Mouse (Mus musculus) spleen, adult 2 months (tissue): ENCODE results near the gene Nog. TPM values are rescaled to one million over a fixed set of nuclear protein-coding genes. Genes with fewer than 3 reads are reported as not detected.

ENCODE experiments used
- DNase-seq, 2 experiments: peaks; one replicate each; pipeline versions ENCODE4 v3.0.0 to v3.0.0-alpha.2; 2012 to 2021; ENCODE audit warnings: low spot score in 2 of 2, low read depth in 1 of 2
- H3K27ac ChIP-seq: fragments of 200-500 bp; 2 replicates; pipeline ENCODE4 v1.5.1; 2012; ENCODE audit warnings: low read length, inconsistent platforms; ENCODE audit not compliant: insufficient read depth
- H3K27me3 ChIP-seq: fragments of 200-500 bp; 2 replicates; pipeline ENCODE4 v1.6.1; 2012; ENCODE audit warnings: mild to moderate bottlenecking, moderate library complexity, low read length, inconsistent platforms; ENCODE audit not compliant: control insufficient read depth, insufficient read depth
- H3K36me3 ChIP-seq: fragments of 200-500 bp; 2 replicates; pipeline ENCODE4 v1.6.1; 2012; ENCODE audit warnings: mild to moderate bottlenecking, low read length, inconsistent platforms; ENCODE audit not compliant: control insufficient read depth, insufficient read depth
- H3K4me1 ChIP-seq: fragments of 200-500 bp; 2 replicates; pipeline ENCODE4 v1.6.1; 2011; ENCODE audit warnings: inconsistent platforms; ENCODE audit not compliant: control insufficient read depth, insufficient read depth, insufficient read length
- H3K4me3 ChIP-seq: fragments of 200-500 bp; 2 replicates; pipeline ENCODE4 v1.5.1; 2011; ENCODE audit warnings: mild to moderate bottlenecking, inconsistent platforms; ENCODE audit not compliant: insufficient read depth, insufficient read length; ENCODE audit errors: extremely low read depth
- CTCF ChIP-seq: fragments of 200-500 bp; IDR thresholded peaks from 2 replicates; pipeline ENCODE4 v1.5.1; 2011; ENCODE audit warnings: mild to moderate bottlenecking, inconsistent platforms; ENCODE audit not compliant: insufficient read depth, insufficient read length, insufficient replicate concordance; ENCODE audit errors: extremely low read depth
- POLR2A ChIP-seq: fragments of 200-500 bp; IDR thresholded peaks from 2 replicates; pipeline ENCODE4 v1.6.1; 2011; ENCODE audit warnings: low read depth, low read length, inconsistent platforms
- whole genome bisulfite sequencing: fragments of 180-500 bp; shearing (Covaris S2); methylation state at CpG from one replicate; pipeline ENCODE4 v1.1.7; 2018; 5-methylcytosine and 5-hydroxymethylcytosine counted together
- polyA plus RNA-seq: library from polyadenylated mRNA; depleted of rRNA; stranded (reverse); fragments of >200 nt; gene quantifications from 2 replicates; pipeline ENCODE4 v1.2.3, GENCODE M21; 2012

The Nog gene
- polyA plus RNA-seq, 1 experiment: 0.30 TPM

DNA sequence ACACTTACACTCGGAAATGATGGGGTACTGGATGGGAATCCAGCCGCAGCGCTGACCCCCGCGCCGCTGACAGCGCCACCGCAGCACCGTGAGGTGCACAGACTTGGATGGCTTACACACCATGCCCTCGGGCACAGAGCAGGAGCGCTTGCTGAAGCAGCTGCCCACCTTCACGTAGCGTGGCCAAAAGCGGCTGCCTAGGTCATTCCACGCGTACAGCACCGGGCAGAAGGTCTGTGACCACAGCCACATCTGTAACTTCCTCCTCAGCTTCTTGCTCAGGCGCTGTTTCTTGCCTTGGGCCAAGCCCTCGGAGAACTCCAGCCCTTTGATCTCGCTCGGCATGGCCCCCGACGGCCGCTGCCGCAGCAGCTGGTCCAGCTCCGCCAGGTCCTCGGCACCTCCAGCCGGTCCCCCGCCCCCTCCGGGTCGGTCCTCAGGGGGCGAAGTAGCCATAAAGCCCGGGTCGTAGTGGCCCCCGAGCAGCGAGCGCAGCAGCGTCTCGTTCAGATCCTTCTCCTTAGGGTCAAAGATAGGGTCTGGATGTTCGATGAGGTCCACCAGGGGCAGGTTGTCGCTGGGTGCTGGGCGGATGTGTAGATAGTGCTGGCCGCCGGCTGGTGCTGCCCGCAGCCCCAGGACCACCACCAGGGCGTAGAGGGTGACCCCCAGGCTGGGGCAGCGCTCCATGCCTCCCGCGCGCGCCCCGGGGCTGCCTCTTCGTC, 639 bp downstream of the Nog start:
- whole genome bisulfite sequencing: 5% methylated on average over 53 of the region's 53 CpGs
- H3K27me3 ChIP-seq: peaks cover 36% of the 10 kb centered on the region
- TF ChIP-seq POLR2A: no peak
- TF ChIP-seq CTCF: no peak
- no peak overlapping the region for H3K27ac ChIP-seq
- H3K36me3 ChIP-seq: no peaks in the 10 kb centered on the region
- DNase-seq: no peak
- peak overlapping the region; percentile 27; the same call in 1 of the 2 replicates for H3K4me3 ChIP-seq
- H3K4me1 ChIP-seq: peaks cover 10% of the 10 kb centered on the region; the same call in 1 of the 2 replicates

DNA sequence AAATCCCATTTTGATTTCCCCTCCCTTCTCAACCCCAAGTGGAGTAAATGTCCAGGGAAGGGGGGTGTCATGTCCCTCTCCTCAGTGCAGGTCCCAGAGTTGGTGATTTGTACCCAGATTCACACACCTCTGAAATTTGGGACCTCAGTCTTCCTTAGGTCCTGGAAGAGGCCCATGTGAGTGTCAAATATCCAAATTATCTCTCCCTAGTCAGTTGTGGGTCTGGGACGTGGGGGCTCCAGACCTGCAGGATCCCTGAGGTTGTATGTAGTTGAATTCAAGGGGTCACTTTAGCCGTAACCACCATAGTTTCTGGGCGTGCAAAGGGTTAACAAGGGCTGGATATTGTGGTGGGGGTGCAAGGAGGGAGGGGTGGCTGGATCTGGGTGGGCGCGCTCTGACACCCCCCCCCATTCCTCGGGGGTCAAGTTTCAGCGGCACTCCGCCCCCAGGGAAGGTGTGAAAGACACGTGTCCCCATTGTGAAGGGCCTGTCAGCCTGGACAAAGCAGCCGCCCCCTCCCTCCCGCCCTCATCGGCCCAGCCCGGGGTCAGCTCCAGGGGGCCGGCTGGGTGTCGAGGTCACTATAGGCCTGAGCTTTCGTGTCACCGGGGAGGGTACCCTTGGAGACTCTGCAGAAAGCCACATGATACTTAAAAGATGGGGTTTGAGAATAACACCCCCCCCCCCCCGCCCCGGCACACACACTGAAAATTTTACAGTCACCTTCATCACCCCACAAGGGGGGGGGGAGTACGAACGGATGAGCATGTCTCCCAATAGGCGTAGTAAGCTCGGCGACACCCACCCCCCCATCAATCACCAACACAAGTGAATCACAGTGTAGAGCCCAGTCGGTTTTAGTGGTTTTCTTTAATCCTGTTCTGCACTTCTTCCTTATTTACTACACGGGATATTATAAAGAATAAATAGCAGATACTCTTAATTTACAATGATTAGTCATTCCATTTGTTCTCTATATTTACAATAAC, 2.1 kb downstream of the Nog start:
- WGBS: 13% methylated on average over 26 of the region's 26 CpGs
- no peaks in the 10 kb centered on the region for H3K36me3 ChIP-seq
- peaks cover 10% of the 10 kb centered on the region; the same call in 1 of the 2 replicates for H3K4me1 ChIP-seq
- no peak overlapping the region for H3K27ac ChIP-seq
- no peak for TF ChIP-seq CTCF
- TF ChIP-seq POLR2A: no peak
- DNase-seq: no peak
- peaks cover 35% of the 10 kb centered on the region for H3K27me3 ChIP-seq
- H3K4me3 ChIP-seq: no peak overlapping the region

DNA sequence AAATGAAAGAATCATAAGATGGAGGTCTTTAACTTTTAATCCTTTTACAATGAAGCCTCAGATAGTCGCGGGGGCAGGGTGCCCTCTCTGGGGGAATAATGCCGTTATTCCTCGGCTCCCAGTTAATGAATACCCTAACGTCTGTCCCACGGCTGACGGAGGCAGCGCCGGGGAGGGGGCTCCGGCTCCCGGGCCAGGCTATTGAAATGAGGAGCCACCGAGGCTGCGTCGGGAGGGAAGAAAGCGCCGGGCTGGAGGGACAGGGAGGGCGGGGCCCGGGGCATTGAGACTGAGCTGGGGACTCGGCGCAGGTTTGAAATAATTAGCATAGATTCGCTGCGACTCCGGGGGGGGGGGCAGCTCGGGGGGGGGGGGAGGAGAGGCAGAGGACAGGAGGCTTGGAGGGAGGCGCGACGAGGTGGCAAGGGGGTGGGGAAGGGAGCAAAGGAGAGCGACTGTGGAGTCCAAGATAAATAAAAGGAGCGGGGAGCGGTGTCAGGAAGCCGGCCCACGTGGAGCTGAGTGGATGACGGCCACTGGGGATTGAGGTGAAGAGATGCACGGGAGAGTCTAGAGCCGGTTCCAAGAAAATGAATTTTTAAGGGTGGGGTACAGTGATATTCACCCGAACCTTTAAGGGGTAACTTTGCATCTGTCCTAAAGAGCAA, 2.9 kb downstream of the Nog start:
- TF ChIP-seq CTCF (no peak), POLR2A (no peak)
- peaks cover 10% of the 10 kb centered on the region; the same call in 1 of the 2 replicates for H3K4me1 ChIP-seq
- peaks cover 35% of the 10 kb centered on the region for H3K27me3 ChIP-seq
- H3K27ac ChIP-seq: no peak overlapping the region
- 6% methylated on average over 26 of the region's 36 CpGs for WGBS
- no peak for DNase-seq
- 0 out of 2 replicates have a peak overlapping the region, but pooled peaks have one; percentile 1 for H3K4me3 ChIP-seq
- H3K36me3 ChIP-seq: no peaks in the 10 kb centered on the region

DNA sequence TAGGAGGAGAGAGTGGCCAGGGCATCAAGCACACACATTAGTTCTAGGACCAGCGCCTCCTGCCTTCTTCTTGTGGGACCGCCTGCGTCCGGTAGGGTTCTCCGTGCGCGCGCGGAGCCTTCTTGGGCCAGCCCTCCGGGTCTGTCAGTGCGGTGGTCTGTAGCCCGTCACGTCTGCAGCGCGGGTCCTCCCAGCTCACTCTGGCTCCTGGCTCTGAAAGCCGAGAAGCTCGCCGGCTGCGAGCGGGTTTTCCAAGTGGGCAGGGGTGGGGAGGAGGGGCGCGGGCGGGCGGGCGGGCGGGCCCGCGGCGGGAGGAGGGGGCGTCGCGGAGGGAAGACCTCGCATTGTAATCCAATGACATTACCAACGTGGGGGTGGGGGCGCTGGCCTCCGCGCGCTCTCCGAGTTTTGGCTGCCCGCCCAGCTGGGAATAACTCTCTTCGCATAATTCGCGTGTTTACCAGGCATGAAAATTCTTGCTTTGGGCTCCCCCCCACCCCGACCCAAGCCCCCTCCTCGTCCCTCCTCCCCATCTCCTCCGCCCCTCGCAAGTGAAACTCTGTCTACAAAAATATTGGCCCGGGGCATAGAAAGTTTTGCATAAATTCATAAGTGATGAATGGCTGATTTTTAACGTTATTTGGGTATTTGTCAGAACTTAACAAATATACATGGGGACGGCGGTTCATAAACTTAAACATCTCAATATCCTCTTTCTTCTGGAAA, 3.7 kb downstream of the Nog start:
- Histone ChIP-seq H3K27ac (no peak overlapping the region), H3K27me3 (peaks cover 35% of the 10 kb centered on the region), H3K4me3 (no peak overlapping the region), H3K36me3 (no peaks in the 10 kb centered on the region), H3K4me1 (peaks cover 10% of the 10 kb centered on the region; the same call in 1 of the 2 replicates)
- no peak for DNase-seq
- no peak for TF ChIP-seq CTCF
- TF ChIP-seq POLR2A: no peak
- WGBS: 4% methylated on average over 50 of the region's 51 CpGs

- H3K36me3 ChIP-seq: no peaks in the 10 kb centered on the region
- H3K4me1 ChIP-seq: peaks cover 10% of the 10 kb centered on the region; the same call in 1 of the 2 replicates
- DNase-seq: no peak
- no peak overlapping the region for H3K4me3 ChIP-seq
- peaks cover 31% of the 10 kb centered on the region for H3K27me3 ChIP-seq
- TF ChIP-seq POLR2A (no peak), CTCF (no peak)
- H3K27ac ChIP-seq: no peak overlapping the region
- 70% methylated on average over 5 of the region's 5 CpGs for WGBS
Observed at GRCm38 (mm10) chr11:89297521-89297920, 4.6 kb downstream of the Nog start.
